ENCODE assay signal across 11 mouse cellular contexts in genomic region chr7:98491451-98492200, GRCm38 (mm10). TPM values are rescaled to one million over a fixed set of nuclear protein-coding genes. Genes with fewer than 3 reads are reported as not detected.
DNase-seq lines count a peak whose midpoint lies in the region; ATAC-seq lines count a peak whose summit lies in the region.
"Had no signal": no experiment of that assay in that cellular context is flagged by ENCODE, and none has a peak within 500 bp of the region (broad histone marks: within the 10 kb centered on the region; RNA-seq: fewer than 3 reads in every experiment).

No protein-coding gene starts in this region.

- peaks cover 15% of the 10 kb centered on the region for H3K4me1 ChIP-seq in hindbrain, embryonic 13.5 days (replicated peaks)
- H3K4me1 ChIP-seq in hindbrain, embryonic 12.5 days = peaks cover 11% of the 10 kb centered on the region
- peaks cover 6% of the 10 kb centered on the region for H3K4me1 ChIP-seq in neural tube, embryonic 12.5 days
- H3K4me1 ChIP-seq in intestine, embryonic 16.5 days (ENCODE audit: control insufficient read depth, insufficient read depth, low read length) = peaks cover 11% of the 10 kb centered on the region
- H3K4me1 ChIP-seq in stomach, embryonic 16.5 days (ENCODE audit: control insufficient read depth, insufficient read depth, low read length) = peaks cover 1% of the 10 kb centered on the region
- H3K4me1 ChIP-seq in forebrain, embryonic 14.5 days (ENCODE audit: control insufficient read depth, insufficient read depth, low read length) = no peaks in the 10 kb centered on the region
- H3K4me1 ChIP-seq in forebrain, embryonic 13.5 days = peaks cover 13% of the 10 kb centered on the region

- no peak overlapping the region for H3K4me3 ChIP-seq in hindbrain, embryonic 13.5 days
- no peak overlapping the region for H3K4me3 ChIP-seq in hindbrain, embryonic 12.5 days
- H3K4me3 ChIP-seq in neural tube, embryonic 12.5 days = no peak overlapping the region
- peak overlapping the region; percentile 50 for H3K4me3 ChIP-seq in intestine, embryonic 16.5 days (ENCODE audit: low read length)
- H3K4me3 ChIP-seq in stomach, embryonic 16.5 days (replicated peaks; ENCODE audit: low read length) = peak overlapping the region; percentile 62
- no peak overlapping the region for H3K4me3 ChIP-seq in forebrain, embryonic 14.5 days (ENCODE audit: low read depth, low read length)
- H3K4me3 ChIP-seq in forebrain, embryonic 13.5 days = no peak overlapping the region

- 0 out of 2 replicates have a peak overlapping the region, but pooled peaks have one; percentile 6 for H3K9ac ChIP-seq in hindbrain, embryonic 13.5 days
- no peak overlapping the region for H3K9ac ChIP-seq in hindbrain, embryonic 12.5 days
- H3K9ac ChIP-seq in neural tube, embryonic 12.5 days = no peak overlapping the region
- 0 out of 2 replicates have a peak overlapping the region, but pooled peaks have one; percentile 30 for H3K9ac ChIP-seq in intestine, embryonic 16.5 days (ENCODE audit: low read depth, low read length)
- H3K9ac ChIP-seq in stomach, embryonic 16.5 days (ENCODE audit: low read length) = peak overlapping the region; percentile 7; the same call in 1 of the 2 replicates
- no peak overlapping the region for H3K9ac ChIP-seq in forebrain, embryonic 14.5 days (ENCODE audit: low read length)
- no peak overlapping the region for H3K9ac ChIP-seq in forebrain, embryonic 13.5 days

- no peak for DNase-seq in neural tube, embryonic 10.5 days (ENCODE audit: extremely low spot score, low spot score)
- no peak for DNase-seq in forebrain, embryonic 14.5 days (ENCODE audit: low spot score)
- DNase-seq: layer of hippocampus, postnatal 36 days had no signal

- peaks cover 24% of the 10 kb centered on the region for H3K27me3 ChIP-seq in hindbrain, embryonic 13.5 days
- peaks cover 34% of the 10 kb centered on the region for H3K27me3 ChIP-seq in hindbrain, embryonic 12.5 days
- H3K27me3 ChIP-seq in neural tube, embryonic 12.5 days (replicated peaks) = peaks cover 5% of the 10 kb centered on the region; the same call in 1 of the 2 replicates
- no peaks in the 10 kb centered on the region; the same call in 1 of the 2 replicates for H3K27me3 ChIP-seq in intestine, embryonic 16.5 days (replicated peaks; ENCODE audit: control insufficient read depth, insufficient read depth, low read length)
- no peaks in the 10 kb centered on the region for H3K27me3 ChIP-seq in stomach, embryonic 16.5 days (ENCODE audit: control insufficient read depth, insufficient read depth, low read length)
- H3K27me3 ChIP-seq in forebrain, embryonic 14.5 days (replicated peaks; ENCODE audit: control insufficient read depth, insufficient read depth, low read length) = 0 out of 2 replicates have a peak, but pooled peaks cover 5% of the 10 kb centered on the region
- peaks cover 34% of the 10 kb centered on the region for H3K27me3 ChIP-seq in forebrain, embryonic 13.5 days

- ATAC-seq in hindbrain, embryonic 13.5 days (ENCODE audit: low FRiP score) = no peak
- ATAC-seq in hindbrain, embryonic 12.5 days (ENCODE audit: low FRiP score) = no peak
- no peak for ATAC-seq in neural tube, embryonic 12.5 days (ENCODE audit: low FRiP score, low read depth)
- no peak for ATAC-seq in intestine, embryonic 16.5 days
- no peak for ATAC-seq in stomach, embryonic 16.5 days (ENCODE audit: insufficient read depth, low FRiP score)
- no peak for ATAC-seq in forebrain, embryonic 14.5 days
- ATAC-seq in forebrain, embryonic 13.5 days = no peak

- H3K27ac ChIP-seq in hindbrain, embryonic 13.5 days = no peak overlapping the region
- H3K27ac ChIP-seq in hindbrain, embryonic 12.5 days = no peak overlapping the region
- H3K27ac ChIP-seq in neural tube, embryonic 12.5 days = no peak overlapping the region
- H3K27ac ChIP-seq in intestine, embryonic 16.5 days (ENCODE audit: low read length) = no peak overlapping the region
- no peak overlapping the region for H3K27ac ChIP-seq in stomach, embryonic 16.5 days (ENCODE audit: low read length)
- no peak overlapping the region for H3K27ac ChIP-seq in forebrain, embryonic 14.5 days (ENCODE audit: low read depth, low read length)
- H3K27ac ChIP-seq in forebrain, embryonic 13.5 days = no peak overlapping the region

- no peaks in the 10 kb centered on the region for H3K9me3 ChIP-seq in hindbrain, embryonic 13.5 days
- H3K9me3 ChIP-seq in hindbrain, embryonic 12.5 days (replicated peaks) = no peaks in the 10 kb centered on the region
- H3K9me3 ChIP-seq in neural tube, embryonic 12.5 days = no peaks in the 10 kb centered on the region
- H3K9me3 ChIP-seq in intestine, embryonic 16.5 days (ENCODE audit: control insufficient read depth, low read length) = no peaks in the 10 kb centered on the region
- no peaks in the 10 kb centered on the region for H3K9me3 ChIP-seq in stomach, embryonic 16.5 days (replicated peaks; ENCODE audit: control insufficient read depth, low read length)
- H3K9me3 ChIP-seq in forebrain, embryonic 14.5 days (replicated peaks; ENCODE audit: control insufficient read depth, low read length) = no peaks in the 10 kb centered on the region
- no peaks in the 10 kb centered on the region for H3K9me3 ChIP-seq in forebrain, embryonic 13.5 days (replicated peaks)
- H3K9me3 ChIP-seq: G1E had no signal

- WGBS in hindbrain, embryonic 13.5 days = 74% methylated on average over 9 of the region's 9 CpGs
- WGBS in hindbrain, embryonic 12.5 days = 73% methylated on average over 9 of the region's 9 CpGs
- WGBS in neural tube, embryonic 12.5 days = 69% methylated on average over 9 of the region's 9 CpGs
- 61% methylated on average over 9 of the region's 9 CpGs for WGBS in intestine, embryonic 16.5 days
- 62% methylated on average over 9 of the region's 9 CpGs for WGBS in stomach, embryonic 16.5 days
- WGBS in forebrain, embryonic 14.5 days = 67% methylated on average over 9 of the region's 9 CpGs
- WGBS in forebrain, embryonic 13.5 days = 74% methylated on average over 9 of the region's 9 CpGs

- H3K36me3 ChIP-seq in hindbrain, embryonic 13.5 days = no peaks in the 10 kb centered on the region
- H3K36me3 ChIP-seq in hindbrain, embryonic 12.5 days = no peaks in the 10 kb centered on the region
- no peaks in the 10 kb centered on the region for H3K36me3 ChIP-seq in neural tube, embryonic 12.5 days
- no peaks in the 10 kb centered on the region for H3K36me3 ChIP-seq in intestine, embryonic 16.5 days (ENCODE audit: control insufficient read depth, insufficient read depth, low read length)
- no peaks in the 10 kb centered on the region for H3K36me3 ChIP-seq in stomach, embryonic 16.5 days (ENCODE audit: control insufficient read depth, insufficient read depth, low read length)
- no peaks in the 10 kb centered on the region for H3K36me3 ChIP-seq in forebrain, embryonic 14.5 days (ENCODE audit: control insufficient read depth, insufficient read depth, low read length)
- H3K36me3 ChIP-seq in forebrain, embryonic 13.5 days (ENCODE audit: poor library complexity, severe bottlenecking) = no peaks in the 10 kb centered on the region
- H3K36me3 ChIP-seq: G1E had no signal

- H3K4me2 ChIP-seq in hindbrain, embryonic 13.5 days = peak overlapping the region; percentile 21
- no peak overlapping the region for H3K4me2 ChIP-seq in hindbrain, embryonic 12.5 days (replicated peaks)
- 0 out of 2 replicates have a peak overlapping the region, but pooled peaks have one; percentile 10 for H3K4me2 ChIP-seq in neural tube, embryonic 12.5 days (replicated peaks)
- peak overlapping the region; percentile 90 for H3K4me2 ChIP-seq in intestine, embryonic 16.5 days (ENCODE audit: low read depth, low read length)
- peak overlapping the region; percentile 86 for H3K4me2 ChIP-seq in stomach, embryonic 16.5 days (ENCODE audit: low read depth, low read length)
- no peak overlapping the region for H3K4me2 ChIP-seq in forebrain, embryonic 14.5 days (ENCODE audit: low read length)
- no peak overlapping the region for H3K4me2 ChIP-seq in forebrain, embryonic 13.5 days

RNA-seq across cellular contexts. Expression of gene Lrrc32, which starts 2.5 kb away (rescaled TPM):
- polyA plus RNA-seq in hindbrain, embryonic 13.5 days (2015; fragmentation: Nextera tagmentation; extraction: Ambion mirVana) = 3.1 and 3.9 TPM in 2 replicates
- 4.9 and 6.3 TPM in 2 replicates for polyA plus RNA-seq in hindbrain, embryonic 12.5 days (2016; fragmentation: Nextera tagmentation; extraction: Ambion mirVana)
- polyA plus RNA-seq in neural tube, embryonic 12.5 days (2016; fragmentation: Nextera tagmentation; extraction: Ambion mirVana) = 3.9 and 5.7 TPM in 2 replicates
- polyA plus RNA-seq in intestine, embryonic 16.5 days (2015; fragmentation: Nextera tagmentation; extraction: Ambion mirVana) = 11.3 and 13.7 TPM in 2 replicates
- 9.5 and 13.9 TPM in 2 replicates for polyA plus RNA-seq in stomach, embryonic 16.5 days (2015; fragmentation: Nextera tagmentation; extraction: Ambion mirVana)
- polyA plus RNA-seq in forebrain, embryonic 14.5 days (2014; fragmentation: Nextera tagmentation; extraction: Ambion mirVana) = 2.3 and 3.0 TPM in 2 replicates
- 1.8 and 2.1 TPM in 2 replicates for polyA plus RNA-seq in forebrain, embryonic 13.5 days (2015; fragmentation: Nextera tagmentation; extraction: Ambion mirVana)
- polyA plus RNA-seq: G1E had no signal

RNA-seq across cellular contexts. Expression of gene Gucy2d, which starts 51.4 kb away (rescaled TPM):
- polyA plus RNA-seq in hindbrain, embryonic 13.5 days (2015; fragmentation: Nextera tagmentation; extraction: Ambion mirVana) = 0.10 TPM in 1 of 2 replicates, not detected in the other
- 0.22 TPM in 1 of 2 replicates, not detected in the other for polyA plus RNA-seq in hindbrain, embryonic 12.5 days (2016; fragmentation: Nextera tagmentation; extraction: Ambion mirVana)
- not detected in 2 replicates for polyA plus RNA-seq in neural tube, embryonic 12.5 days (2016; fragmentation: Nextera tagmentation; extraction: Ambion mirVana)
- polyA plus RNA-seq in intestine, embryonic 16.5 days (2015; fragmentation: Nextera tagmentation; extraction: Ambion mirVana) = 2.2 and 3.7 TPM in 2 replicates
- 0.12 TPM in 1 of 2 replicates, not detected in the other for polyA plus RNA-seq in stomach, embryonic 16.5 days (2015; fragmentation: Nextera tagmentation; extraction: Ambion mirVana)
- polyA plus RNA-seq in forebrain, embryonic 14.5 days (2014; fragmentation: Nextera tagmentation; extraction: Ambion mirVana) = 0.10 and 0.16 TPM in 2 replicates
- polyA plus RNA-seq in forebrain, embryonic 13.5 days (2015; fragmentation: Nextera tagmentation; extraction: Ambion mirVana) = not detected in 2 replicates
- polyA plus RNA-seq: cortical plate, adult 2 months; G1E had no signal

Comparison
In these comparisons a context has a peak if more than half of its experiments do, and no peak if none do; other contexts are left out.
1. H3K4me2 ChIP-seq: peak in hindbrain, embryonic 13.5 days (single experiment), neural tube, embryonic 12.5 days (single experiment), intestine, embryonic 16.5 days (single experiment) and stomach, embryonic 16.5 days (single experiment); none in hindbrain, embryonic 12.5 days (single experiment), forebrain, embryonic 14.5 days (single experiment) and forebrain, embryonic 13.5 days (single experiment).
2. H3K9ac ChIP-seq: peak in hindbrain, embryonic 13.5 days (single experiment), intestine, embryonic 16.5 days (single experiment) and stomach, embryonic 16.5 days (single experiment); none in hindbrain, embryonic 12.5 days (single experiment), neural tube, embryonic 12.5 days (single experiment), forebrain, embryonic 14.5 days (single experiment) and forebrain, embryonic 13.5 days (single experiment).
3. H3K4me3 ChIP-seq: peak in intestine, embryonic 16.5 days (single experiment) and stomach, embryonic 16.5 days (single experiment); none in hindbrain, embryonic 13.5 days (single experiment), hindbrain, embryonic 12.5 days (single experiment), neural tube, embryonic 12.5 days (single experiment), forebrain, embryonic 14.5 days (single experiment) and forebrain, embryonic 13.5 days (single experiment).